Mouse (Mus musculus) cerebellum, adult 2 months (tissue): ENCODE measurements around the gene Elp4. TPM values are rescaled to one million over a fixed set of nuclear protein-coding genes. Genes with fewer than 3 reads are reported as not detected.

Experiments used
- DNase-seq, 2 experiments: peaks; one replicate each; pipeline ENCODE4 v3.0.0; 2021
- H3K27ac ChIP-seq: fragments of 200-500 bp; 2 replicates; pipeline ENCODE4 v1.5.1; 2012; ENCODE audit warnings: low read length, control low read depth, inconsistent platforms; ENCODE audit not compliant: insufficient read depth
- H3K27me3 ChIP-seq: fragments of 200-500 bp; 2 replicates; pipeline ENCODE4 v1.6.1; 2012; ENCODE audit warnings: inconsistent platforms, mild to moderate bottlenecking, low read length, moderate library complexity; ENCODE audit not compliant: control insufficient read depth, insufficient read depth
- H3K4me1 ChIP-seq: fragments of 200-500 bp; 2 replicates; pipeline ENCODE4 v1.6.1; 2011; ENCODE audit warnings: low read length; ENCODE audit not compliant: control insufficient read depth, insufficient read depth
- H3K4me3 ChIP-seq: fragments of 200-500 bp; replicated peaks from 2 replicates; pipeline ENCODE3; 2011; ENCODE audit warnings: mild to moderate bottlenecking, low read depth, low read length, control low read depth; ENCODE audit not compliant: insufficient read depth
- CTCF ChIP-seq: fragments of 200-500 bp; IDR thresholded peaks from 2 replicates; pipeline ENCODE4 v1.5.1; 2011; ENCODE audit warnings: low read depth, mild to moderate bottlenecking, control low read depth, low read length, moderate library complexity, borderline replicate concordance; ENCODE audit not compliant: insufficient read depth
- POLR2A ChIP-seq: fragments of 200-500 bp; IDR thresholded peaks from 2 replicates; pipeline ENCODE4 v1.6.1; 2011; ENCODE audit warnings: low read length, control low read depth, borderline replicate concordance; ENCODE audit not compliant: insufficient read depth
- WGBS: fragments of 180-500 bp; shearing (Covaris S2); methylation state at CpG from one replicate; pipeline ENCODE4 v1.1.7; 2018; 5-methylcytosine and 5-hydroxymethylcytosine counted together
- polyA plus RNA-seq: library from polyadenylated mRNA; depleted of rRNA; stranded (reverse); fragments of >200 nt; gene quantifications from 2 replicates; pipeline ENCODE4 v1.2.3, GENCODE M21; 2012; rRNA removed

Gene Elp4
- polyA plus RNA-seq, 1 experiment = 11.9 TPM

DNA sequence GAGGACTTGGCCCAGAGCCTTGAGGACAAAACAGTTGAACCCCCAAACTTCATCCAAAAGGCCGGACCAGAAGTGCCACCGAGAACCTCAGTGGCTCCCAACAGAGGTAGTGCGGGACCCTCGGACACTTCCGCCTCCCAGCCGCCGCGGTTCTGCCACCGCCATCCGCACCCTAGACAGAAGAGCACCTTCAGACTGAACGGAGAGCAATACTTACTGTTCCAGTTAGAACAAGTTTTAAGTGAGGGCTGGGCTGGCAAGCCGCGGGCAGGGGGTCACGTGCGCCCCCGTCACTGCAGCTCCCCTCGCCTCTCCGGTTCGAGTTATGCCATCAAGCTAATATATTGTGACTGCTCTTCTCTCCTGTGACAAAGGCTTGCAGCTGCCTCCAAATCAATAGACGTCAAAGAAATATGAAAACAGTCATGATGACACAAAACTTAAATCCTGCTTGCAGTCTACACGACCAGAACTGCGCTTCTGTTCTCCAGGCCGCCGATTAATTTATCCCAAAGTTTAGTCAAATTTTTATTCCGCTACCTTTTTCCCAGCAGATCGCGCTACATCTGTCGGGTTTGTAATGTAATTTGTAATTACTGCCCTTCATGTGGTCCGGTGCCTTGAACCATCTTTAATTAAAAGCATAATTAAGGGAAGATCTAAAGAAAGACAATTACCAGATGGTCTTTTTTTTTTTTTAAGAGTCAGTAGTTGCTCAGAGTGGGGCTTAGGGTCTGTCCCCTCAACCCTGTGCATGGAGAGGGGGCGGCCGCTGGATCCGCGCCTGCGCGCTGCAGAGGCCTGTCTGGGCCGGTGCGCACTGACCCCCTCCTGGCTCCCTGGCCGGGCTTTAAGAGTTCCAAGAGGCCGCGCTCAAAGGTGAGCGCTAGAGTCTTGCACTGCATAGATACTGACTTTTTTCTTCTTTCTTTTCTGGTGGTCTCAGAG, 244.2 kb downstream of the Elp4 start:
- WGBS = 29% methylated on average over 41 of the region's 41 CpGs
- DNase-seq = peak in 1 of 2 experiments; percentile 26
- TF ChIP-seq POLR2A = no peak
- Histone ChIP-seq H3K4me3 (peak overlapping the region; percentile 47), H3K4me1 (peaks cover 3% of the 10 kb centered on the region; the same call in 1 of the 2 replicates), H3K27me3 (no peaks in the 10 kb centered on the region), H3K27ac (no peak overlapping the region)

DNA sequence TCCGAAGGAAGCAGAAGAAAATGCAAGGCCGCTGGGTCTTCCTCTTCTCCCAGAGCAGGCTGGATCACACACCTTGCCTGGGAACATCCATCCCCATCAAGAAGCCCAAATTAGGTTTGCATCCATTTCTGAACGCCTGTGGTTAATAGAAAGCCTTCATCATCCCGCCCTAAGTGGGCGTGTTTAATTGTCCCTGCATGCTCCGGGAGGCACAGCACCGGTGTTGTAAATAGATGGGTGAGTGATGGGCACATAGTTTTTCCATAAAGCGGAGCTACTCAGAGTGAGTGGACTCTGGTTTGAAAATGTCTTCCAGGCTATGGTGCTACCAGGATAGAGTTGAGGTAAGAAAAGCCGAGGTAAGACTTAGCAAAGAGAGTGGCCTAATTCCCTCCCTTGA, 245.0 kb downstream of the Elp4 start:
- DNase-seq = no peak
- TF ChIP-seq CTCF (no peak), POLR2A (no peak)
- H3K4me3 ChIP-seq = peak overlapping the region; percentile 7
- H3K27me3 ChIP-seq = no peaks in the 10 kb centered on the region
- no peak overlapping the region for H3K27ac ChIP-seq
- peaks cover 3% of the 10 kb centered on the region; the same call in 1 of the 2 replicates for H3K4me1 ChIP-seq
- 48% methylated on average over 9 of the region's 9 CpGs for WGBS

DNA sequence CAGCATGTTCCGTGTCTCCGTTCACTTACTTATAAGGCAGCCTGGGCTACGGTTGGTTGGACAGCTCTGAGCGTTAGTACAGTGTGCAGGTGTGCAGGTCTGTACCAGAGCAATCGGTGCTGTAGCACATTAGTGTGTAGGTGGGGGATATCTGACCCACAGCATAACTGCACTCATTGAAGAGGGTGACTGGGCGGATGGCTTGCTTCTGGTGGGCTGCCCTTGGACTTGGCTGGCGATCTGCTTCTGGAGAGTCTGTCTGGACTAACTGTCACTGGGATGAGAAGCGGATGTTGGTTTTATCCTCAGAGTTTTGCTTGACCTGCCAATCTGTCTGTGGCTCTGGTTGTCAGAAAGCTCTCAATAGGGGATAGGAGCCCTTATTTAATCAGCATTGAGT, 247.9 kb downstream of the Elp4 start:
- H3K27me3 ChIP-seq = no peaks in the 10 kb centered on the region
- no peak for TF ChIP-seq POLR2A
- no peak for TF ChIP-seq CTCF
- H3K27ac ChIP-seq = no peak overlapping the region
- peaks cover 3% of the 10 kb centered on the region; the same call in 1 of the 2 replicates for H3K4me1 ChIP-seq
- no peak for DNase-seq
- no peak overlapping the region for H3K4me3 ChIP-seq
- 73% methylated on average over 8 of the region's 8 CpGs for WGBS

Other genes with a start within 250 kb of the Elp4 start
- 84.5 and 103 TPM in 2 replicates for gene Pax6, start 235.7 kb downstream of the Elp4 start, polyA plus RNA-seq
- gene Immp1l, start 74 bp upstream of the Elp4 start, polyA plus RNA-seq = 37.8 and 40.0 TPM in 2 replicates
- gene Dnajc24, start 99.0 kb upstream of the Elp4 start, polyA plus RNA-seq = 28.1 and 30.2 TPM in 2 replicates